Mouse (Mus musculus) brain, embryonic 14.5 days (tissue): ENCODE results near the gene Taar6.

Experiments
- CTCF ChIP-seq: fragments of 200-500 bp; IDR thresholded peaks from 2 replicates; pipeline ENCODE4 v1.5.1; 2012; ENCODE audit warnings: inconsistent platforms, mild to moderate bottlenecking, moderate library complexity, borderline replicate concordance; ENCODE audit not compliant: insufficient read depth, insufficient read length; ENCODE audit errors: extremely low read depth
- POLR2A ChIP-seq: fragments of 200-500 bp; IDR thresholded peaks from 2 replicates; pipeline ENCODE4 v1.6.1; 2012; ENCODE audit warnings: mild to moderate bottlenecking, inconsistent platforms, borderline replicate concordance; ENCODE audit not compliant: poor library complexity, insufficient read depth, insufficient read length, severe bottlenecking; ENCODE audit errors: extremely low read depth

DNA sequence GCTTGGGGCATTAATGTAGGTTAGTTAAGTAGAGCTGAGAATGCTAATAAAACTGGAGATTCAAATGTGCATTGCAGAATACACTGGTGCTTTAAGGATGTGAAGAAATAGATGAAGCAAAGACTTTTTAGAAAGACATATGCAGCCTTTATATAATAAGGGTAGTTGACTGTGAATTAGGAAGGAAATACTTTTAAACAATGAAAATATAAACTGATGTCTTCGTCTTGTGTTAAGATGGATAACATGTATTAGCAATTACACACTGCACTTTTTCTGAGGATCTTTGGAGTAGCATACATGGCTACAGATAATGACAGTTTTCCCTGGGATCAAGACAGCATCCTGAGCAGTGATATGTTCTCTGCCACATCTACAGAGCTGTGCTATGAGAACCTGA is 14.2 kb upstream of the Taar6 start, which contains the start of gene Taar7b:
- TF ChIP-seq CTCF, result no peak
- TF ChIP-seq POLR2A, result no peak
